Mouse (Mus musculus): ENCODE measurements around the gene Agap2. TPM values are rescaled to one million over a fixed set of nuclear protein-coding genes. Genes with fewer than 3 reads are reported as not detected.
A peak's percentile ranks its signal among the peaks of the same experiment; 100 is the strongest.
"Not testable (repeated sequence)": the region's sequence is repeated elsewhere in the genome, so short reads cannot be mapped to it uniquely, and the experiment has no call there.

The Agap2 gene
- total and polyA plus RNA-seq, 2 experiments from 2014 or later: 6.3 to 343 TPM

- H3K4me1 ChIP-seq (ENCODE audit: insufficient read depth, low read length); ATAC-seq (ENCODE audit: low FRiP score); H3K9ac ChIP-seq (replicated peaks; ENCODE audit: low read length, poor library complexity, severe bottlenecking); DNase-seq (ENCODE audit: low spot score); H3K4me2 ChIP-seq (ENCODE audit: low read depth, low read length, poor library complexity, severe bottlenecking); H3K36me3 ChIP-seq (ENCODE audit: insufficient read depth, low read length); H3K4me3 ChIP-seq (ENCODE audit: low read depth, low read length); H3K27ac ChIP-seq (ENCODE audit: low read depth, low read length); H3K9me3 ChIP-seq (ENCODE audit: low read length); H3K27me3 ChIP-seq (ENCODE audit: insufficient read depth, low read length): not testable (repeated sequence)
- peak; percentile 49 for TF ChIP-seq CTCF (IDR thresholded peaks at IDR 0.05)
- 87% methylated on average over 3 of the region's 3 CpGs for WGBS
Measured at GRCm38 (mm10) chr10:127134394-127135035, 59.4 kb downstream of the Agap2 start.

- no peak for ATAC-seq (ENCODE audit: low FRiP score)
- H3K4me1 ChIP-seq (ENCODE audit: insufficient read depth, low read length): no peaks in the 10 kb centered on the region
- H3K4me2 ChIP-seq (ENCODE audit: low read depth, low read length, poor library complexity, severe bottlenecking): no peak overlapping the region
- H3K4me3 ChIP-seq (ENCODE audit: low read depth, low read length): no peak overlapping the region
- 63% methylated on average over 7 of the region's 8 CpGs for WGBS
- H3K36me3 ChIP-seq (ENCODE audit: insufficient read depth, low read length): no peaks in the 10 kb centered on the region
- H3K9me3 ChIP-seq (ENCODE audit: low read length): no peaks in the 10 kb centered on the region
- no peak overlapping the region for H3K9ac ChIP-seq (replicated peaks; ENCODE audit: low read length, poor library complexity, severe bottlenecking)
- H3K27ac ChIP-seq (ENCODE audit: low read depth, low read length): no peak overlapping the region
- DNase-seq (ENCODE audit: low spot score): no peak
- TF ChIP-seq CTCF (IDR thresholded peaks at IDR 0.05): no peak
- H3K27me3 ChIP-seq (ENCODE audit: insufficient read depth, low read length): no peaks in the 10 kb centered on the region
Measured at GRCm38 (mm10) chr10:127135118-127135836, 60.2 kb downstream of the Agap2 start.

- Histone ChIP-seq H3K9ac (replicated peaks; ENCODE audit: low read length, poor library complexity, severe bottlenecking) (no peak overlapping the region), H3K36me3 (ENCODE audit: insufficient read depth, low read length) (no peaks in the 10 kb centered on the region), H3K27ac (ENCODE audit: low read depth, low read length) (no peak overlapping the region), H3K27me3 (ENCODE audit: insufficient read depth, low read length) (no peaks in the 10 kb centered on the region), H3K4me1 (ENCODE audit: insufficient read depth, low read length) (no peaks in the 10 kb centered on the region), H3K4me2 (ENCODE audit: low read depth, low read length, poor library complexity, severe bottlenecking) (no peak overlapping the region), H3K9me3 (ENCODE audit: low read length) (no peaks in the 10 kb centered on the region), H3K4me3 (ENCODE audit: low read depth, low read length) (no peak overlapping the region)
- TF ChIP-seq CTCF (IDR thresholded peaks at IDR 0.05): no peak
- WGBS: 87% methylated on average over 4 of the region's 4 CpGs
- DNase-seq (ENCODE audit: low spot score) (no peak), ATAC-seq (ENCODE audit: low FRiP score) (no peak)
Measured at GRCm38 (mm10) chr10:127136510-127136909, 61.4 kb downstream of the Agap2 start.

- ATAC-seq (ENCODE audit: low FRiP score) (no peak), DNase-seq (ENCODE audit: low spot score) (no peak)
- Histone ChIP-seq H3K36me3 (ENCODE audit: insufficient read depth, low read length) (no peaks in the 10 kb centered on the region), H3K9ac (replicated peaks; ENCODE audit: low read length, poor library complexity, severe bottlenecking) (no peak overlapping the region), H3K4me3 (ENCODE audit: low read depth, low read length) (no peak overlapping the region), H3K4me2 (ENCODE audit: low read depth, low read length, poor library complexity, severe bottlenecking) (no peak overlapping the region), H3K4me1 (ENCODE audit: insufficient read depth, low read length) (no peaks in the 10 kb centered on the region), H3K27ac (ENCODE audit: low read depth, low read length) (no peak overlapping the region), H3K27me3 (ENCODE audit: insufficient read depth, low read length) (no peaks in the 10 kb centered on the region), H3K9me3 (ENCODE audit: low read length) (no peaks in the 10 kb centered on the region)
- WGBS: 89% methylated on average over 3 of the region's 3 CpGs
- TF ChIP-seq CTCF (IDR thresholded peaks at IDR 0.05): no peak
Measured at GRCm38 (mm10) chr10:127137896-127138295, 62.8 kb downstream of the Agap2 start.

GRCm38 (mm10) chr10:127138328-127139141 is 63.5 kb downstream of the Agap2 start:
- Histone ChIP-seq H3K36me3 (ENCODE audit: insufficient read depth, low read length) (no peaks in the 10 kb centered on the region), H3K27me3 (ENCODE audit: insufficient read depth, low read length) (no peaks in the 10 kb centered on the region), H3K4me3 (ENCODE audit: low read depth, low read length) (no peak overlapping the region), H3K9ac (replicated peaks; ENCODE audit: low read length, poor library complexity, severe bottlenecking) (no peak overlapping the region), H3K9me3 (ENCODE audit: low read length) (no peaks in the 10 kb centered on the region), H3K4me1 (ENCODE audit: insufficient read depth, low read length) (no peaks in the 10 kb centered on the region), H3K27ac (ENCODE audit: low read depth, low read length) (no peak overlapping the region), H3K4me2 (ENCODE audit: low read depth, low read length, poor library complexity, severe bottlenecking) (no peak overlapping the region)
- 88% methylated on average over 18 of the region's 18 CpGs for WGBS
- TF ChIP-seq CTCF (IDR thresholded peaks at IDR 0.05): no peak
- DNase-seq (ENCODE audit: low spot score): no peak
- ATAC-seq (ENCODE audit: low FRiP score): no peak

- Histone ChIP-seq H3K36me3 (ENCODE audit: insufficient read depth, low read length) (no peaks in the 10 kb centered on the region), H3K9ac (replicated peaks; ENCODE audit: low read length, poor library complexity, severe bottlenecking) (no peak overlapping the region), H3K4me3 (ENCODE audit: low read depth, low read length) (no peak overlapping the region), H3K9me3 (ENCODE audit: low read length) (no peaks in the 10 kb centered on the region), H3K4me1 (ENCODE audit: insufficient read depth, low read length) (no peaks in the 10 kb centered on the region), H3K27ac (ENCODE audit: low read depth, low read length) (no peak overlapping the region), H3K27me3 (ENCODE audit: insufficient read depth, low read length) (no peaks in the 10 kb centered on the region), H3K4me2 (ENCODE audit: low read depth, low read length, poor library complexity, severe bottlenecking) (no peak overlapping the region)
- ATAC-seq (ENCODE audit: low FRiP score) (no peak), DNase-seq (ENCODE audit: low spot score) (no peak)
- no peak for TF ChIP-seq CTCF (IDR thresholded peaks at IDR 0.05)
- 88% methylated on average over 11 of the region's 11 CpGs for WGBS
Measured at GRCm38 (mm10) chr10:127140971-127141370, 65.9 kb downstream of the Agap2 start.
